Mouse (Mus musculus): ENCODE measurements around the gene 1700001P01Rik. TPM values are rescaled to one million over a fixed set of nuclear protein-coding genes. Genes with fewer than 3 reads are reported as not detected.

1700001P01Rik gene
- polyA plus RNA-seq, 1 experiment from 2014 or later = not detected

- H3K27ac ChIP-seq (ENCODE audit: low read depth) = no peak overlapping the region
- no peaks in the 10 kb centered on the region for H3K9me3 ChIP-seq (ENCODE audit: low read length)
- no peak for TF ChIP-seq CTCF (IDR thresholded peaks at IDR 0.05; ENCODE audit: low read depth)
- TF ChIP-seq EP300 (IDR thresholded peaks at IDR 0.05; ENCODE audit: low read depth) = no peak
- H3K4me1 ChIP-seq (ENCODE audit: insufficient read depth) = peaks cover 10% of the 10 kb centered on the region
- DNase-seq (no peak), ATAC-seq (no peak)
- no peak overlapping the region for H3K4me2 ChIP-seq (ENCODE audit: low read depth, low read length)
- WGBS (ENCODE audit: insufficient replicate concordance) = 76% methylated on average over 1 of the region's 1 CpGs
- peaks cover 43% of the 10 kb centered on the region for H3K36me3 ChIP-seq (replicated peaks; ENCODE audit: insufficient read depth, low read length)
- H3K27me3 ChIP-seq (ENCODE audit: insufficient read depth, low read length) = no peaks in the 10 kb centered on the region
- no peak overlapping the region for H3K4me3 ChIP-seq (ENCODE audit: low read depth, low read length)
- no peak overlapping the region for H3K9ac ChIP-seq (replicated peaks)
Measured at GRCm38 (mm10) chr11:97778918-97779317, 3.2 kb upstream of the 1700001P01Rik start.

DNA sequence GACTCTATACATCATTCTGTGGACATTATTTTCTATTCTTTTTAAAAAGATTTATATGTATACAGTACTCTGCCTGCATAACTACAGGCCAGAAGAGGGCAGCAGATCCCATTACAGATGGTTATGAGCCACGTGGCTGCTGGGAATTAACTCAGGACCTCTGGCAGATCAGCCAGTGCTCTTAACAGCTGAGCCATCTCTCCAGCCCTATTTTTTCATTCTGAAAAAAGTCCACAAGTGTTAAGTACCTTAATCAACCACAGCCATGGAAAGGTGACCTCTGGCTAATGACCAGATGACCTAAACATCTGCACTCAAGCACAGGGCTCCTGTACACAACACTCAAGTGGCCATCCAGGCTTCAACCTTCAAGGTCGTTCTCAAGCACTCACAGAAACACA is 1.4 kb upstream of the 1700001P01Rik start:
- Histone ChIP-seq H3K4me2 (ENCODE audit: low read depth, low read length) (no peak overlapping the region), H3K4me1 (ENCODE audit: insufficient read depth) (peaks cover 10% of the 10 kb centered on the region), H3K4me3 (ENCODE audit: low read depth, low read length) (no peak overlapping the region), H3K9me3 (ENCODE audit: low read length) (no peaks in the 10 kb centered on the region), H3K36me3 (replicated peaks; ENCODE audit: insufficient read depth, low read length) (peaks cover 43% of the 10 kb centered on the region), H3K27ac (ENCODE audit: low read depth) (no peak overlapping the region), H3K27me3 (ENCODE audit: insufficient read depth, low read length) (no peaks in the 10 kb centered on the region), H3K9ac (replicated peaks) (no peak overlapping the region)
- DNase-seq = peak; percentile 40
- TF ChIP-seq EP300 (IDR thresholded peaks at IDR 0.05; ENCODE audit: low read depth) = no peak
- TF ChIP-seq CTCF (IDR thresholded peaks at IDR 0.05; ENCODE audit: low read depth) = peak; percentile 53
- no peak; the same call in 1 of the 2 replicates for ATAC-seq
- 49% methylated on average over 2 of the region's 2 CpGs for WGBS (ENCODE audit: insufficient replicate concordance)

DNA sequence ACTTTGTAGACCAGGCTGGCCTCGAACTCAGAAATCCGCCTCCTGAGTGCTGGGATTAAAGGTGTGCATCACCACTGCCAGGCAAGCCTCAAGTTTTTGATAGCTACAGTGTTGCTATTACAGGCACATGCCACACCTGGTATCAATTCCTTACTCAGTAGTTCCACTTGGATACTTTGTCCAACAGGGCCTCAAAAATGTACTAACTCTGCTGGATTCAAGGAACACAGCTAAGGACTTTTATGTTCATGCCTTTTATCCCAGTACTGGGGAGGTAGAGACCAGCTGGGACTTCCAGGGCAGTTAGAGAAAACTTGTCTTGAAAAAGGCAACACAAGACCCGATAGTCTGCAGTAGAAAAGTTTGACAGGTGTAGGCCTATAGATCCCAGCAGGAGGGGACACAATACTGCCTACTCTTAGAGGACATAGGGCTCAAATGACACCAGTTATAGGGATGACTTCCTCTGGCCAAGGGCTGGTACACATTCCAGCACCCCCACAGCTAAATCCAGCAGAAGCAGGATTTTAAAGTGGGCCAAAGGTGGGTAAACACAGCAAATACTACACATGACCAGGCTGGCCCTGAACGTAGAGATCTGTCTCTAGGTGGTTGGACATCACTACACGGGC is 895 bp upstream of the 1700001P01Rik start:
- Histone ChIP-seq H3K9me3 (ENCODE audit: low read length) (no peaks in the 10 kb centered on the region), H3K4me1 (ENCODE audit: insufficient read depth) (peaks cover 10% of the 10 kb centered on the region), H3K36me3 (replicated peaks; ENCODE audit: insufficient read depth, low read length) (peaks cover 43% of the 10 kb centered on the region), H3K9ac (replicated peaks) (no peak overlapping the region), H3K4me3 (ENCODE audit: low read depth, low read length) (no peak overlapping the region), H3K27ac (ENCODE audit: low read depth) (peak overlapping the region; percentile 44), H3K4me2 (ENCODE audit: low read depth, low read length) (no peak overlapping the region), H3K27me3 (ENCODE audit: insufficient read depth, low read length) (no peaks in the 10 kb centered on the region)
- peak; percentile 31 for DNase-seq
- TF ChIP-seq CTCF (IDR thresholded peaks at IDR 0.05; ENCODE audit: low read depth) (no peak), EP300 (IDR thresholded peaks at IDR 0.05; ENCODE audit: low read depth) (no peak)
- ATAC-seq = peak; percentile 61
- WGBS (ENCODE audit: insufficient replicate concordance) = 75% methylated on average over 5 of the region's 5 CpGs

DNA sequence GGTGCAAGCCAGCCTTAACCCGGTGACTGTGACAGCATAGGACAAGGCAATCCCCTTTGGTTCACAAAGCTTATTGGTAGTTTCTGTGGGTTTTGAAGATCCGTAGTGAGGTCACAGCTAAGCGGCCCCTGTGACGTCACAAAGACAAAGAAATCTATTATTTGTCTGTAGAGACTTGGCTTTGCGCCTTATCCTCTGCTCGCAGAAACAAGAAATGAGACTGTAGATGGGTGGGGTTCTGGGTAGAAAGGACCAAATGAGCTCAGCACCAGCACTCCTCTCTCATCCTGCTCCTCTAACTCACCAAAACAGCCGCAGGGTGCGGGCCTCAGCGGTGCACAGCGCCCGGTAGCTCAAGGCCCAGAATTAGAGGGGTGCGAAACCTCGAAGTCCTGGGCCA is 532 bp downstream of the 1700001P01Rik start:
- no peaks in the 10 kb centered on the region for H3K9me3 ChIP-seq (ENCODE audit: low read length)
- peaks cover 36% of the 10 kb centered on the region for H3K36me3 ChIP-seq (replicated peaks; ENCODE audit: insufficient read depth, low read length)
- no peaks in the 10 kb centered on the region for H3K27me3 ChIP-seq (ENCODE audit: insufficient read depth, low read length)
- no peak for TF ChIP-seq EP300 (IDR thresholded peaks at IDR 0.05; ENCODE audit: low read depth)
- no peak for TF ChIP-seq CTCF (IDR thresholded peaks at IDR 0.05; ENCODE audit: low read depth)
- no peak overlapping the region for H3K4me2 ChIP-seq (ENCODE audit: low read depth, low read length)
- H3K9ac ChIP-seq (replicated peaks) = no peak overlapping the region
- H3K4me1 ChIP-seq (ENCODE audit: insufficient read depth) = peaks cover 4% of the 10 kb centered on the region
- H3K27ac ChIP-seq (ENCODE audit: low read depth) = no peak overlapping the region
- no peak overlapping the region for H3K4me3 ChIP-seq (ENCODE audit: low read depth, low read length)
- no peak for ATAC-seq
- DNase-seq = no peak
- WGBS (ENCODE audit: insufficient replicate concordance) = 78% methylated on average over 13 of the region's 13 CpGs

GRCm38 (mm10) chr11:97771410-97771809 is 4.3 kb downstream of the 1700001P01Rik start:
- no peak overlapping the region for H3K27ac ChIP-seq (ENCODE audit: low read depth)
- H3K27me3 ChIP-seq (ENCODE audit: insufficient read depth, low read length) = no peaks in the 10 kb centered on the region
- ATAC-seq (no peak), DNase-seq (no peak)
- 72% methylated on average over 14 of the region's 14 CpGs for WGBS (ENCODE audit: insufficient replicate concordance)
- H3K9me3 ChIP-seq (ENCODE audit: low read length) = no peaks in the 10 kb centered on the region
- H3K4me3 ChIP-seq (ENCODE audit: low read depth, low read length) = no peak overlapping the region
- no peak overlapping the region for H3K4me2 ChIP-seq (ENCODE audit: low read depth, low read length)
- H3K36me3 ChIP-seq (replicated peaks; ENCODE audit: insufficient read depth, low read length) = peaks cover 2% of the 10 kb centered on the region; the same call in 1 of the 2 replicates
- TF ChIP-seq EP300 (IDR thresholded peaks at IDR 0.05; ENCODE audit: low read depth) (no peak), CTCF (IDR thresholded peaks at IDR 0.05; ENCODE audit: low read depth) (no peak)
- H3K4me1 ChIP-seq (ENCODE audit: insufficient read depth) = peaks cover 3% of the 10 kb centered on the region; the same call in 1 of the 2 replicates
- no peak overlapping the region for H3K9ac ChIP-seq (replicated peaks)

DNA sequence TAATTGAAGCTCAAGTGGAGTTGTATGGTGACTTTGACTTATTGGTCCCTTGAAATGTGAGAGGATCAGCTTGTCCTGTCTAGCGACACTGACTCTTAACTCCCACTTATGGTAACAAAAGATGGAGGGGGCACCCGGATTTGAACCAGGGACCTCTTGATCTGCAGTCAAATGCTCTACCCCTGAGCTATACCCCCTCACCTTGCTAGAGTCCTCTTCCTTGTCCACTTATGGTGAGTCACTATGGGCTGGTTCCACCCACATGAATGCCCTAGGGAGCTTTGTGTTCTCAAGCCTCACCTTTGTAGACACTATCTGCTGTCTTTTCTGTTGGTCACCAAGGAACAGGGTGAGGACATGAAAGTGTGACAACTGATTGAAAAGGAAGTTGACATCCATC is 6.0 kb downstream of the 1700001P01Rik start:
- Histone ChIP-seq H3K9ac (replicated peaks) (no peak overlapping the region), H3K9me3 (ENCODE audit: low read length) (no peaks in the 10 kb centered on the region), H3K4me1 (ENCODE audit: insufficient read depth) (peaks cover 13% of the 10 kb centered on the region; the same call in 1 of the 2 replicates), H3K4me2 (ENCODE audit: low read depth, low read length) (no peak overlapping the region), H3K4me3 (ENCODE audit: low read depth, low read length) (no peak overlapping the region), H3K27ac (ENCODE audit: low read depth) (no peak overlapping the region), H3K27me3 (ENCODE audit: insufficient read depth, low read length) (no peaks in the 10 kb centered on the region), H3K36me3 (replicated peaks; ENCODE audit: insufficient read depth, low read length) (no peaks in the 10 kb centered on the region)
- DNase-seq (no peak), ATAC-seq (no peak)
- TF ChIP-seq CTCF (IDR thresholded peaks at IDR 0.05; ENCODE audit: low read depth) (no peak), EP300 (IDR thresholded peaks at IDR 0.05; ENCODE audit: low read depth) (no peak)
- 25% methylated on average over 2 of the region's 2 CpGs for WGBS (ENCODE audit: insufficient replicate concordance)
